8 mouse cellular contexts compared by ENCODE assay signal in the genomic region with DNA sequence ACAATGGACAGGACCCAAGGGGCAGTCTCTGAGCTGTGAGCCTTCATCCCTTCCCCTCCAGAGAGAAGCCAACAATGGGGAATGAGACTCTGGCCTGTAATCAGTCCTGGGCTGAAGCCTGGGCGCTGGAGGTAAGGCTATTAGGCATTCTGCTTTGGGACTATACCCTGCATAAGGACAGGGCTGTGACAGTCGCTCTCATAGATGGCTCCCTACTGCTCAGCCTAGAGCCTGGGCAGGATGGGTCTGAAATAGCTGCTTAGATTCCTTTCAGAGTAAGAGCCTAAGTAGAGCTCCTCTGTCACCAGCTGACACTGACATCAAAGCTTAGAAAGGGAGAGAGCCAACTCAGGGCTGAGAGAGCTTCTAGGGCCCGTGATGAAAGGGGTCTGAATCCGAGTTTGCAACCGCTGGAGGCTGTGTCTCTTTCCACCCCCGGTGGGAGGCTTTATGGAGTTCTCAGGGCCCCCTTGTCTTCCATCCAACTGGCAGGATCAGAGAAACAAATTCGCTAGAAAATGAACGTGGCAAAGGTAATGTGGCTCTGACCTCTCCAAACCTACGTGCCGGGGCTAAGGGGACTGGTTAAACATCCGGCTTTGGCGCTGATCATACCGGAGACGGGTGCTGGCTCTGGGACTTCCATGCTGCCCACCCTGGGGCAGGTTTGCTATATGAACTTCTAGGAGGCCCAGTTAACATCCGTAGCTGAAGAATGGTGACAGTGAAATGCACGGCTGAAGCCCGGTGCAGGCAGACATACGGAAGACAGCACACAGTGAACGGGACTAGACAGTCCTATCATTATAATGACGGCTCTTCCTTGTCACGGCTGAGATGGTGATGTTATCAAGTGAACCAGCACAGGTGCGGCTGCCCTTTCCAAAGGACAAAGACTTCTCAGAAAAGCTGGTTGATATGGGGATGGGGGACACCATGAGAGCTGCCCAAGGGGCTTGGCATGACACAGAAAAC.
DNase-seq lines count a peak whose midpoint lies in the region; ATAC-seq and TF ChIP-seq lines count a peak whose summit lies in the region.

No protein-coding gene starts in this region.

- 69% methylated on average over 22 of the region's 22 CpGs for WGBS in intestine, embryonic 14.5 days
- WGBS in intestine, postnatal 0 days, result 75% methylated on average over 22 of the region's 22 CpGs
- WGBS in embryonic facial prominence, embryonic 11.5 days, result 50% methylated on average over 22 of the region's 22 CpGs
- WGBS in hindbrain, embryonic 13.5 days, result 49% methylated on average over 22 of the region's 22 CpGs
- WGBS in neural tube, embryonic 13.5 days, result 56% methylated on average over 22 of the region's 22 CpGs

- H3K4me3 ChIP-seq in intestine, embryonic 14.5 days (ENCODE audit: low read depth, low read length), result no peak overlapping the region
- no peak overlapping the region for H3K4me3 ChIP-seq in intestine, postnatal 0 days (ENCODE audit: low read depth, low read length)
- H3K4me3 ChIP-seq in embryonic facial prominence, embryonic 11.5 days (ENCODE audit: low read depth, low read length), result no peak overlapping the region
- no peak overlapping the region for H3K4me3 ChIP-seq in hindbrain, embryonic 13.5 days
- H3K4me3 ChIP-seq in neural tube, embryonic 13.5 days, result no peak overlapping the region

- H3K9ac ChIP-seq in intestine, embryonic 14.5 days (ENCODE audit: low read length), result no peak overlapping the region
- no peak overlapping the region for H3K9ac ChIP-seq in intestine, postnatal 0 days (ENCODE audit: low read depth, low read length)
- H3K9ac ChIP-seq in embryonic facial prominence, embryonic 11.5 days (replicated peaks; ENCODE audit: low read length), result no peak overlapping the region; the same call in 1 of the 2 replicates
- H3K9ac ChIP-seq in hindbrain, embryonic 13.5 days, result 0 out of 2 replicates have a peak overlapping the region, but pooled peaks have one; percentile 35
- H3K9ac ChIP-seq in neural tube, embryonic 13.5 days, result 0 out of 2 replicates have a peak overlapping the region, but pooled peaks have one; percentile 13

- H3K36me3 ChIP-seq in intestine, embryonic 14.5 days (ENCODE audit: control insufficient read depth, insufficient read depth, low read length), result no peaks in the 10 kb centered on the region
- H3K36me3 ChIP-seq in intestine, postnatal 0 days (ENCODE audit: control insufficient read depth, insufficient read depth), result no peaks in the 10 kb centered on the region
- H3K36me3 ChIP-seq in embryonic facial prominence, embryonic 11.5 days (replicated peaks; ENCODE audit: control insufficient read depth, insufficient read depth, low read depth, low read length), result no peaks in the 10 kb centered on the region
- H3K36me3 ChIP-seq in hindbrain, embryonic 13.5 days, result no peaks in the 10 kb centered on the region
- H3K36me3 ChIP-seq in neural tube, embryonic 13.5 days, result no peaks in the 10 kb centered on the region

- no peak overlapping the region for H3K4me2 ChIP-seq in intestine, embryonic 14.5 days (ENCODE audit: low read length)
- no peak overlapping the region; the same call in 1 of the 2 replicates for H3K4me2 ChIP-seq in intestine, postnatal 0 days (replicated peaks; ENCODE audit: low read depth)
- no peak overlapping the region for H3K4me2 ChIP-seq in embryonic facial prominence, embryonic 11.5 days (ENCODE audit: low read depth, low read length)
- H3K4me2 ChIP-seq in hindbrain, embryonic 13.5 days, result peak overlapping the region; percentile 42
- H3K4me2 ChIP-seq in neural tube, embryonic 13.5 days, result peak overlapping the region; percentile 29

- no peaks in the 10 kb centered on the region for H3K27me3 ChIP-seq in intestine, embryonic 14.5 days (replicated peaks; ENCODE audit: control insufficient read depth, insufficient read depth, low read length)
- H3K27me3 ChIP-seq in intestine, postnatal 0 days (replicated peaks; ENCODE audit: control insufficient read depth, insufficient read depth, low read length), result no peaks in the 10 kb centered on the region
- H3K27me3 ChIP-seq in embryonic facial prominence, embryonic 11.5 days (ENCODE audit: control insufficient read depth, insufficient read depth, low read length), result no peaks in the 10 kb centered on the region
- H3K27me3 ChIP-seq in hindbrain, embryonic 13.5 days, result no peaks in the 10 kb centered on the region
- H3K27me3 ChIP-seq in neural tube, embryonic 13.5 days, result no peaks in the 10 kb centered on the region

- DNase-seq in intestine, embryonic 14.5 days (ENCODE audit: low spot score), result no peak
- DNase-seq in embryonic facial prominence, embryonic 11.5 days (ENCODE audit: low spot score), result no peak
- DNase-seq in right cerebral cortex, postnatal 36 days (ENCODE audit: low spot score in 2 of 2), result no peak
- no peak for DNase-seq in layer of hippocampus, adult 18-20 months (ENCODE audit: low spot score in 2 of 2)

- H3K4me1 ChIP-seq in intestine, embryonic 14.5 days (replicated peaks; ENCODE audit: control insufficient read depth, insufficient read depth, low read length), result peaks cover 29% of the 10 kb centered on the region
- peaks cover 9% of the 10 kb centered on the region; the same call in 1 of the 2 replicates for H3K4me1 ChIP-seq in intestine, postnatal 0 days (replicated peaks; ENCODE audit: control insufficient read depth, insufficient read depth, low read length)
- peaks cover 8% of the 10 kb centered on the region for H3K4me1 ChIP-seq in embryonic facial prominence, embryonic 11.5 days (ENCODE audit: control insufficient read depth, insufficient read depth, low read length)
- H3K4me1 ChIP-seq in hindbrain, embryonic 13.5 days (replicated peaks), result peaks cover 34% of the 10 kb centered on the region
- H3K4me1 ChIP-seq in neural tube, embryonic 13.5 days (replicated peaks), result peaks cover 38% of the 10 kb centered on the region

- no peaks in the 10 kb centered on the region for H3K9me3 ChIP-seq in intestine, embryonic 14.5 days (ENCODE audit: control insufficient read depth, low read length)
- H3K9me3 ChIP-seq in intestine, postnatal 0 days (ENCODE audit: control insufficient read depth), result no peaks in the 10 kb centered on the region
- H3K9me3 ChIP-seq in embryonic facial prominence, embryonic 11.5 days (replicated peaks; ENCODE audit: control insufficient read depth, low read length), result no peaks in the 10 kb centered on the region
- H3K9me3 ChIP-seq in hindbrain, embryonic 13.5 days, result no peaks in the 10 kb centered on the region
- no peaks in the 10 kb centered on the region for H3K9me3 ChIP-seq in neural tube, embryonic 13.5 days

- H3K27ac ChIP-seq in intestine, embryonic 14.5 days (ENCODE audit: low read depth), result peak overlapping the region; percentile 54; the same call in 1 of the 2 replicates
- no peak overlapping the region; the same call in 1 of the 2 replicates for H3K27ac ChIP-seq in intestine, postnatal 0 days (ENCODE audit: low read depth, low read length)
- no peak overlapping the region for H3K27ac ChIP-seq in embryonic facial prominence, embryonic 11.5 days (replicated peaks; ENCODE audit: low read depth, low read length)
- peak overlapping the region; percentile 79 for H3K27ac ChIP-seq in hindbrain, embryonic 13.5 days
- H3K27ac ChIP-seq in neural tube, embryonic 13.5 days (replicated peaks), result peak overlapping the region; percentile 70

- no peak for ATAC-seq in intestine, embryonic 14.5 days (replicated peaks; ENCODE audit: low FRiP score, low TSS enrichment, low read depth)
- ATAC-seq in intestine, postnatal 0 days, result no peak
- peak; percentile 12; the same call in 1 of the 2 replicates for ATAC-seq in embryonic facial prominence, embryonic 11.5 days (replicated peaks; ENCODE audit: insufficient number of reproducible peaks, low FRiP score, low TSS enrichment, low read depth)
- ATAC-seq in hindbrain, embryonic 13.5 days (ENCODE audit: low FRiP score), result peak; percentile 49
- ATAC-seq in neural tube, embryonic 13.5 days (ENCODE audit: low read depth), result peak; percentile 44
- no peak for ATAC-seq in activated CD4-positive, CD25-positive, alpha-beta regulatory T cell, adult 4 months

- no peak for TF ChIP-seq CTCF in intestine, postnatal 0 days (IDR thresholded peaks at IDR 0.05; ENCODE audit: low read depth)

Comparison
In these comparisons a context has a peak if more than half of its experiments do, and no peak if none do; other contexts are left out.
1. H3K27ac ChIP-seq: peak in intestine, embryonic 14.5 days (single experiment), hindbrain, embryonic 13.5 days (single experiment) and neural tube, embryonic 13.5 days (single experiment); none in intestine, postnatal 0 days (single experiment) and embryonic facial prominence, embryonic 11.5 days (single experiment).
2. ATAC-seq: peak in embryonic facial prominence, embryonic 11.5 days (single experiment), hindbrain, embryonic 13.5 days (single experiment) and neural tube, embryonic 13.5 days (single experiment); none in intestine, embryonic 14.5 days (single experiment), intestine, postnatal 0 days (single experiment) and activated CD4-positive, CD25-positive, alpha-beta regulatory T cell, adult 4 months (single experiment).
3. H3K4me2 ChIP-seq: peak in hindbrain, embryonic 13.5 days (single experiment) and neural tube, embryonic 13.5 days (single experiment); none in intestine, embryonic 14.5 days (single experiment), intestine, postnatal 0 days (single experiment) and embryonic facial prominence, embryonic 11.5 days (single experiment).
4. H3K9ac ChIP-seq: peak in hindbrain, embryonic 13.5 days (single experiment) and neural tube, embryonic 13.5 days (single experiment); none in intestine, embryonic 14.5 days (single experiment), intestine, postnatal 0 days (single experiment) and embryonic facial prominence, embryonic 11.5 days (single experiment).